Mouse (Mus musculus) E14TG2a.4 (cell line): ENCODE results near the gene Mdh1.

Experiments
- CTCF ChIP-seq: conservative IDR thresholded peaks from 2 replicates; pipeline ENCODE4 v1.5.1; 2014; ENCODE audit warnings: low read length
- NANOG ChIP-seq: IDR thresholded peaks from 2 replicates; pipeline ENCODE4 v1.6.1; 2014; ENCODE audit warnings: borderline replicate concordance, low read length, mixed read lengths
- POU5F1 ChIP-seq: IDR thresholded peaks from 2 replicates; pipeline ENCODE4 v1.6.1; 2014; ENCODE audit warnings: low read length, borderline replicate concordance

DNA sequence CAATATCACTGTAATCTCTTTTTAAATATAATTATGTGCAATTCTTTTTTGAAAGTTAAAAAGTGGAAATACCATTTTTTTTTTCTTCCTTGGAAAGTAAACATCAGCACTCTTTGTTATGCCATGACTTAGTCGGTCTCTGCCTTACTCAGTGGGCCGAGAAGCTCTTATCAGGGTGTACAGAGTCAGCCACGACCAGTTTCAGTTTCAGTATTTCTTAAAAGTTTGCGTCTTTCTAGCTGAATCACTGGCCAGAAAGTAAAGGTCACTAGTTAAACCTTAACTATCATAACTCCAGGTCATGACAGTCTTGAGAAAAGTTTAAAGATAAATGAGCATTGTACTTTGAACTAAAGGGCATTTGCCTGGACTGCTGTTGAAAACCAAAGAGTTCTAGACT, 22.4 kb downstream of the Mdh1 start:
- TF ChIP-seq CTCF = no peak
- no peak for TF ChIP-seq NANOG
- no peak for TF ChIP-seq POU5F1
